Mouse (Mus musculus) intestine, embryonic 16.5 days (tissue): ENCODE results near the gene Orc5. TPM values are rescaled to one million over a fixed set of nuclear protein-coding genes. Genes with fewer than 3 reads are reported as not detected.
"Not testable (repeated sequence)": the region's sequence is repeated elsewhere in the genome, so short reads cannot be mapped to it uniquely, and the experiment has no call there.

ENCODE experiments used
- ATAC-seq: fragments of 200-750 bp; cut with Nextera tagmentation; 2 replicates; pipeline ENCODE4 v1.8.0; 2017; ENCODE audit warnings: moderate TSS enrichment, moderate library complexity
- H3K27ac ChIP-seq: fragments of 300-500 bp; sonication (generic); 2 replicates; pipeline ENCODE4 v1.5.1; 2014; ENCODE audit warnings: mild to moderate bottlenecking, low read length
- H3K27me3 ChIP-seq: fragments of 300-500 bp; sonication (generic); replicated peaks from 2 replicates; pipeline ENCODE4 v1.6.1; 2014; ENCODE audit warnings: low read length, control low read depth, mixed read lengths; ENCODE audit not compliant: control insufficient read depth, insufficient read depth
- H3K36me3 ChIP-seq: fragments of 300-500 bp; sonication (generic); 2 replicates; pipeline ENCODE4 v1.6.1; 2014; ENCODE audit warnings: low read length, control low read depth; ENCODE audit not compliant: control insufficient read depth, insufficient read depth
- H3K4me1 ChIP-seq: fragments of 300-500 bp; sonication (generic); 2 replicates; pipeline ENCODE4 v1.6.1; 2014; ENCODE audit warnings: low read length, control low read depth, mixed read lengths; ENCODE audit not compliant: control insufficient read depth, insufficient read depth
- H3K4me2 ChIP-seq: fragments of 300-500 bp; sonication (generic); 2 replicates; pipeline ENCODE4 v1.6.1; 2014; ENCODE audit warnings: low read depth, low read length, control low read depth
- H3K4me3 ChIP-seq: fragments of 300-500 bp; sonication (generic); 2 replicates; pipeline ENCODE4 v1.5.1; 2014; ENCODE audit warnings: mild to moderate bottlenecking, low read length
- H3K9ac ChIP-seq: fragments of 300-500 bp; sonication (generic); 2 replicates; pipeline ENCODE4 v1.6.1; 2014; ENCODE audit warnings: low read depth, low read length
- H3K9me3 ChIP-seq: fragments of 300-500 bp; sonication (generic); 2 replicates; pipeline ENCODE4 v1.6.1; 2016; ENCODE audit warnings: low read length, control low read depth; ENCODE audit not compliant: control insufficient read depth
- WGBS: fragments of 180-500 bp; shearing (Covaris S2); extraction: QIAGEN DNeasy Blood & Tissue Kit; methylation state at CpG from one replicate; pipeline ENCODE4 v1.1.7; 2014; 5-methylcytosine and 5-hydroxymethylcytosine counted together
- polyA plus RNA-seq: library from polyadenylated mRNA; unstranded; fragments of >200 nt; fragmentation: Nextera tagmentation; extraction: Ambion mirVana; gene quantifications from 2 replicates; pipeline ENCODE4 v1.2.1, GENCODE M21; 2015

The Orc5 gene
- polyA plus RNA-seq, 1 experiment from 2014 or later = 41.4 TPM

DNA sequence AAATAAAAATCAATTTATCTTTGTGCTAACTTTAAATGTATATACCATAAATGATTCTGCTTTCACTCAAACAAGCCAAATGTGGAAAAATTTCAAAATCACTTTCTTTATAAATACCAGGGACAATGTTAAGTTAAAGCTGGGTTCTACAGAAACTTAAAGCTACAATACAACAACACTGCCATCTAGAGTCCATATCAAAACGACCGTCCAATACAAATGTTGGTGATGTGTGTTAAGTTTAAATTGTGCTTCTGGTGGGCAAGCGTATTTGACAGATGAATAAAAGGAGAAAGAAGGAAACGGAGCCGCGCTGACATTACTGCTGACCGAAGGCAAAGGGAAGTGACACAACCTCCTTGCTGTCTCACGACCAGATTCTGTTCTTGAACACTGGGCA, 38.4 kb downstream of the Orc5 start:
- Histone ChIP-seq H3K4me1 (no peaks in the 10 kb centered on the region), H3K27ac (no peak overlapping the region), H3K4me2 (no peak overlapping the region), H3K27me3 (no peaks in the 10 kb centered on the region), H3K9ac (no peak overlapping the region), H3K9me3 (no peaks in the 10 kb centered on the region), H3K4me3 (no peak overlapping the region), H3K36me3 (no peaks in the 10 kb centered on the region)
- no peak for ATAC-seq
- WGBS = 54% methylated on average over 8 of the region's 8 CpGs

DNA sequence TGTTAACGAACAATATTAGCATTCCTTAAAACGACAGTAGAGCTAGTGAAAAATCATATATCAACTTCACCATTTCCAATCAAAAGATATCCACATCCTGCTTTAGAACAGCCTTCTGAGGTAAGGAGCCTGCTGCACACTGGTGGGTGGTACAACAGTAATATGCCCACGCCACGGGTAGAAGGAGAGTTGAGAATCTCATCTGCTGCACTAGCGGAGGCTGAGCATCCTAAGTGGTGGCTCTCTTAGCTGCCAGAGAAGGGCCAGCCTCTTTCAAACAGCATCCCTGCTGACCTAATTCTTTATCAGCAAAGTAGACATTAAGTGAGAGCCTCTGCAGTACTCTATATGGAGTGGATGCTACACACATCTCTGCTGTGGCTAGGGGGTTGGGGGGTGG, 41.7 kb downstream of the Orc5 start:
- no peaks in the 10 kb centered on the region for H3K9me3 ChIP-seq
- H3K4me3 ChIP-seq = no peak overlapping the region
- H3K9ac ChIP-seq = no peak overlapping the region
- no peak overlapping the region for H3K27ac ChIP-seq
- no peaks in the 10 kb centered on the region for H3K4me1 ChIP-seq
- H3K27me3 ChIP-seq = no peaks in the 10 kb centered on the region
- H3K4me2 ChIP-seq = no peak overlapping the region
- H3K36me3 ChIP-seq = no peaks in the 10 kb centered on the region
- no peak for ATAC-seq
- 92% methylated on average over 5 of the region's 5 CpGs for WGBS

DNA sequence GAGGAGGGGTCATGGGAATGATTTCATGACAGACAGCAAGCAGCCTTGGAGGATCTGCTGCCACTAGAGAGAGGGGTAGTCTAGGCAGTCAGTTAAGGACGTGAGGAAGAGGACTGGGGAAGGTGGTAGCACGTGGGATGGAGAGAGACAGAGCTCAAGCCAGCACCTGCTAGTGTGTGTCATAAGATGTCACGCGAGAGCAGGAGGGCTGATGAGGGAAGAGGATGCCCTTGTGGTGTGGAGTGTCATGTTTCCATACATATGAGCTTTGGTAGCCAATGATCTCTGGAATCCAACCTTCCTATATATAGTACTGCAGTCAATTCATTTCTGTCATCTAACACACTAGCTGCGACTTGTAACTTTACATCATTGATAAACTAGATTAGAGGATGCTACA, 50.8 kb downstream of the Orc5 start:
- ATAC-seq = no peak

DNA sequence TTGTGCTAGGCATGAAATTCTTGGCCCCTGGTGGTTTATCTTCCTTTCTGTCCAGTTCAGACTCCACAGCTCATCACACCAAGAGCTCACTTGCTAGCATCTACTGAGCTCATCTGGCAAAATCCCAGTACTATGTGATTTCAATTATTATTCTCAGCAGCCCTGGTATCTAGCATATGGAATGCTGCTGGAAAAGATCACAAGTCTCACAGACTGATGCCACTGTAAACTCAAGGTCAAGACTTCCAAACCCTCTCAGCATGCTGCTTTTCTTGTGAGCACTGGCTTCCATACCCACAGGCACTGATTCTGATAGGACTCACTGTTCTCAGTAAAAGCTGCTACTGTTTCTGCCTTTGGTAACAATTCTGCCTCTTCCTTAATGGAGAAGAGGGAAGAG, 59.1 kb downstream of the Orc5 start:
- H3K27ac ChIP-seq = no peak overlapping the region
- no peaks in the 10 kb centered on the region for H3K9me3 ChIP-seq
- H3K36me3 ChIP-seq = no peaks in the 10 kb centered on the region; the same call in 1 of the 2 replicates
- no peaks in the 10 kb centered on the region for H3K27me3 ChIP-seq
- no peak for ATAC-seq
- H3K9ac ChIP-seq = no peak overlapping the region
- no peak overlapping the region for H3K4me2 ChIP-seq
- no peak overlapping the region for H3K4me3 ChIP-seq
- no peaks in the 10 kb centered on the region for H3K4me1 ChIP-seq

More for the DNA sequence above, 50.8 kb downstream of the Orc5 start:
- 94% methylated on average over 5 of the region's 5 CpGs for WGBS
- Histone ChIP-seq H3K9ac (no peak overlapping the region), H3K4me1 (no peaks in the 10 kb centered on the region), H3K9me3 (no peaks in the 10 kb centered on the region), H3K4me2 (no peak overlapping the region), H3K36me3 (no peaks in the 10 kb centered on the region), H3K27ac (no peak overlapping the region), H3K27me3 (no peaks in the 10 kb centered on the region), H3K4me3 (no peak overlapping the region)

DNA sequence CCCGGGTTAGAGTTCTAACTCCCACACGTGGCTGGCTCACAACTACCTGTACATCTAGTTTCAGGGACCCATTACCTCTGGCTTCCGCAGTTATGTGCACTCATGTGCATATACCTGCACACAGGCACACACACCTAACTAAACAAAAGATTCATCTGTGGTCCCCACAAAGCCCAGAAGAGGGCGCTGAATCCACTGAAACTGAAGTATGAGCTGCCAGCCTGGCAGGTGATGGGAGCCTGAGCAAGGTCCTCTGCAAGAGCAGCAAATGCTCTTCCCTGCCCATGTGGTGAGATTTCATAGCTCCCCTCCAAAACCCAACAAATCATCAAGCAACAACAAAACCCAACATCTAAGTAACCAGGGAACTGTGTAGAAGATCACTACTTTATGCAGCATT, 61.1 kb downstream of the Orc5 start:
- Histone ChIP-seq H3K4me3 (no peak overlapping the region), H3K27ac (no peak overlapping the region), H3K4me1 (no peaks in the 10 kb centered on the region), H3K4me2 (no peak overlapping the region), H3K9ac (no peak overlapping the region), H3K36me3 (no peaks in the 10 kb centered on the region; the same call in 1 of the 2 replicates), H3K9me3 (no peaks in the 10 kb centered on the region), H3K27me3 (no peaks in the 10 kb centered on the region)
- WGBS = 74% methylated on average over 4 of the region's 4 CpGs
- no peak for ATAC-seq

GRCm38 (mm10) chr5:22486601-22487206, 63.5 kb downstream of the Orc5 start:
- no peaks in the 10 kb centered on the region for H3K4me1 ChIP-seq
- no peak overlapping the region for H3K4me3 ChIP-seq
- no peaks in the 10 kb centered on the region for H3K27me3 ChIP-seq
- no peak overlapping the region for H3K4me2 ChIP-seq
- H3K9me3 ChIP-seq = no peaks in the 10 kb centered on the region
- no peak overlapping the region for H3K27ac ChIP-seq
- no peak for ATAC-seq
- no peak overlapping the region for H3K9ac ChIP-seq
- WGBS = 61% methylated on average over 6 of the region's 6 CpGs
- H3K36me3 ChIP-seq = no peaks in the 10 kb centered on the region; the same call in 1 of the 2 replicates

- H3K27ac ChIP-seq = no peak overlapping the region
- H3K4me1 ChIP-seq = no peaks in the 10 kb centered on the region
- no peak overlapping the region for H3K4me3 ChIP-seq
- no peak for ATAC-seq
- no peak overlapping the region for H3K9ac ChIP-seq
- no peaks in the 10 kb centered on the region; the same call in 1 of the 2 replicates for H3K36me3 ChIP-seq
- whole genome bisulfite sequencing = 88% methylated on average over 1 of the region's 1 CpGs
- H3K4me2 ChIP-seq = no peak overlapping the region
- H3K9me3 ChIP-seq = no peaks in the 10 kb centered on the region
- H3K27me3 ChIP-seq = no peaks in the 10 kb centered on the region
Observed at GRCm38 (mm10) chr5:22485764-22486163, 64.5 kb downstream of the Orc5 start.

DNA sequence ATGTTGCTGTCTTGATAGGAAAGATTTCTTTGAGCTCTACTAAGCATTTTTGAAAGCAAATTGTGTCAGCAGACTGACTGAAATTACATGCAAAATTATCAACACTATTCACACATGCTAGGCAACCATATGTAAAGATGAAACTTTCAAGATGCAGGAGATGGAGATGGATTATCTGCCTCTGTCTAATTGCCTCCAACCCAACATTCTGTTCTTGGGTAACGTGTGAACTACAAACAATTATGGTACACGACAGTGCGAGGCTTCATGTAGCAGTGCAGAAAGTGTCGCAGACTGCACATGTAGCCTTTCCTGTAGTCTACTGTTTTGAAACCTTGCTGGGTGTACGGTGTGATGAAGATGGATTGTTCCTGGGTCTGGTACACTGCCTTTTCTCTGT, 67.7 kb downstream of the Orc5 start:
- no peaks in the 10 kb centered on the region for H3K27me3 ChIP-seq
- no peak overlapping the region for H3K4me3 ChIP-seq
- no peak for ATAC-seq
- H3K9ac ChIP-seq = no peak overlapping the region
- no peaks in the 10 kb centered on the region for H3K36me3 ChIP-seq
- no peak overlapping the region for H3K4me2 ChIP-seq
- no peak overlapping the region for H3K27ac ChIP-seq
- WGBS = 90% methylated on average over 5 of the region's 5 CpGs
- H3K9me3 ChIP-seq = no peaks in the 10 kb centered on the region
- H3K4me1 ChIP-seq = no peaks in the 10 kb centered on the region

DNA sequence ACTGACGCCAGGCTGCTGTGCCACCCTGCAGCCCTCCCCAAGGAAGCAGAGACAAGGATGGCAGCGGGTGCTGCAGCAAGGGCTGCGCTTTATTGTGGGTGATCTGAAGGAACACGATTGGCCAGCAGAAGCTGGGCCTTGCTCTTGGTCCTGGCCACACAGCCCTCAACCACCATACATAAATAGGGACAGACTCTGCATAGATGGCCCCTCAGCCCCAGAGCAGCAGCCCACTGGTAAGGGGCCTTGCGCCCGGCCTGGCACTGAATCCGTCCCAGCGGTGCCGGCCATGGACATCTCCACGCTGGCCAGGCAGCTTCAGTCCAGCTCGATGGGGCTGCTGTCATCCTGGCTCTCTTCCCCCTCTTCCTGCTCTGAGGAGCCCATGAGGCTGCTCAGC, 77.8 kb downstream of the Orc5 start:
- not testable (repeated sequence) for H3K9me3 ChIP-seq, H3K4me2 ChIP-seq, H3K36me3 ChIP-seq, H3K27me3 ChIP-seq, H3K4me3 ChIP-seq, H3K27ac ChIP-seq, H3K4me1 ChIP-seq, H3K9ac ChIP-seq, ATAC-seq
- WGBS = 96% methylated on average over 6 of the region's 11 CpGs

- Histone ChIP-seq H3K4me3 (no peak overlapping the region), H3K27ac (no peak overlapping the region), H3K9ac (no peak overlapping the region), H3K9me3 (no peaks in the 10 kb centered on the region), H3K4me1 (no peaks in the 10 kb centered on the region), H3K27me3 (no peaks in the 10 kb centered on the region), H3K4me2 (no peak overlapping the region), H3K36me3 (no peaks in the 10 kb centered on the region)
- WGBS = 78% methylated on average over 4 of the region's 4 CpGs
- ATAC-seq = no peak
Observed at GRCm38 (mm10) chr5:22471243-22471642, 79.0 kb downstream of the Orc5 start.
